Mouse (Mus musculus) forebrain, embryonic 11.5 days (tissue): Measurements from ENCODE around the gene Zfp472. TPM values are rescaled to one million over a fixed set of nuclear protein-coding genes. Genes with fewer than 3 reads are reported as not detected.

Experiments
- polyA plus RNA-seq: library from polyadenylated mRNA; unstranded; fragments of >200 nt; fragmentation: Nextera tagmentation; extraction: Ambion mirVana; gene quantifications from 2 replicates; pipeline ENCODE4 v1.2.1, GENCODE M21; 2014

Gene Zfp472
- polyA plus RNA-seq, 1 experiment from 2014 or later: 14.6 TPM

Other genes starting within 250 kb of the Zfp472 start
- gene Zfp871, start 177.5 kb upstream of the Zfp472 start, polyA plus RNA-seq: 45.8 and 48.1 TPM in 2 replicates
- gene Zfp811, start 155.9 kb upstream of the Zfp472 start, polyA plus RNA-seq: 25.0 and 27.4 TPM in 2 replicates
- 17.9 and 20.3 TPM in 2 replicates for gene Zfp799, start 135.6 kb upstream of the Zfp472 start, polyA plus RNA-seq
- 9.0 and 10.1 TPM in 2 replicates for gene Zfp870, start 74.2 kb upstream of the Zfp472 start, polyA plus RNA-seq
- not detected in 2 replicates for gene Cyp4f14, start 48.5 kb upstream of the Zfp472 start, polyA plus RNA-seq
- 3.3 and 4.0 TPM in 2 replicates for gene Cyp4f13, start 18.4 kb upstream of the Zfp472 start, polyA plus RNA-seq
- 16.2 and 16.7 TPM in 2 replicates for gene Zfp952, start 27.3 kb downstream of the Zfp472 start, polyA plus RNA-seq
- gene Zfp763, start 67.6 kb downstream of the Zfp472 start, polyA plus RNA-seq: 20.4 and 23.2 TPM in 2 replicates
- not detected in 2 replicates for gene 4921501E09Rik, start 102.2 kb downstream of the Zfp472 start, polyA plus RNA-seq
- gene Zfp563, start 123.5 kb downstream of the Zfp472 start, polyA plus RNA-seq: 8.7 and 10.5 TPM in 2 replicates
- gene Morc2b, start 173.9 kb downstream of the Zfp472 start, polyA plus RNA-seq: not detected in 2 replicates
- gene Olfr55, start 202.6 kb downstream of the Zfp472 start, polyA plus RNA-seq: not detected in 2 replicates
- gene Olfr239, start 225.5 kb downstream of the Zfp472 start, polyA plus RNA-seq: not detected in 2 replicates